Mouse (Mus musculus) adrenal gland (tissue): ENCODE data around the gene Dtx3l.
"Not testable (repeated sequence)": the region's sequence is repeated elsewhere in the genome, so short reads cannot be mapped to it uniquely, and the experiment has no call there.

ENCODE experiments used
- intact Hi-C: fragments of 180-260 bp; cut with DNase I; formaldehyde crosslinking; loops from one replicate; pipeline ENCODE4 v1.15.1; 2025
- long read RNA-seq, 2 experiments: library from polyadenylated mRNA; unstranded; transcript quantifications; one replicate each; pipeline ENCODE4 v2.0.0; 2020; ENCODE audit warnings: borderline replicate concordance in 1 of 2; ENCODE audit not compliant: insufficient replicate concordance in 1 of 2

The Dtx3l gene
- long read RNA-seq, experiment 1, partial matches to known transcripts, result 0 of 3 reads
- long read RNA-seq, experiment 1, other reads (novel, unspliced or antisense), result 3 of 3 reads
- long read RNA-seq, experiment 2, partial matches to known transcripts, result 0 of 3 reads
- long read RNA-seq, experiment 2, other reads (novel, unspliced or antisense), result 3 of 3 reads

GRCm38 (mm10) chr16:35938211-35939151 lies at the start of gene Dtx3l, which contains the start of gene Parp9:
Gene Dtx3l, minus strand, starts transcription at chr16:35939151.
Gene Parp9, plus strand, starts transcription at chr16:35938470.
- intact Hi-C loops, result loop anchor here (1.0 kb wide), 1 partner anchor 64 kb away; no protein-coding TSS in a partner anchor

GRCm38 (mm10) chr16:35987930-35988329 lies 49.0 kb upstream of the Dtx3l start:
- intact Hi-C loops, result no loop called here

GRCm38 (mm10) chr16:35984471-35984870 lies 45.5 kb upstream of the Dtx3l start:
- intact Hi-C loops, result loop anchor here (5.0 kb wide), 1 partner anchor 88 kb away; the partner anchor contains the start of genes Ccdc58 and Fam162a

DNA sequence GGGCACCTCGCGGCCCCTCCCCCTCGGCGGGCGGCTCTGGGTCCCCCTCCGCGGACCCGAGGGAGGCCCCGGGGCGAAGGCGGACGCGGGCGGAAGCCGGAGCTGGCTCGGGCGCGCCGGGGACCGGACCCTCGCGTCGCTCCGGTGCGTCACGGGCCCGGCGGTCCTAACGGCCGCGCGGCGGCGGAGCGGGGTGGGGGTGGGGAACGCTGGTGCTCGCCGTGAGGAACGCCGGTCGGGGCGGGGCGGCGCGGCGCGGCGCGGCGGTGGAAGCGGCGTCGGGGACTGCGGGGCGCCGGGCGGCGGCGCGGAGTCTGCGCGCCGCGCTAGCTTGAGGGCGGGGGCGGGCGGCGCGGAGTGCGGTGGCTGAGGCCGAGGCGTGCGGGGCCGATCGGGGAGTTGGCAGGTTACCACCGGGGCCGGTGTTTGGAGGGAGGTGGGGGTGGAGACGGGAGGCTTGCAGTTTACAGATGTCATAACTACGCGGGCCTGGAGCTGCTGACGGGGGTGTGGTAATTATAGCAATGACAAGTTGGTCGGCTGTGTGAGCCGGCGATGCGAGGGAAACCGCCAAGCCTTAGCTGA lies 44.7 kb upstream of the Dtx3l start:
- intact Hi-C loops, result loop anchor here (5.0 kb wide), 1 partner anchor 89 kb away; the partner anchor contains the start of genes Ccdc58 and Fam162a

- intact Hi-C loops, result loop anchor here (5.0 kb wide), 1 partner anchor 89 kb away; the partner anchor contains the start of genes Ccdc58 and Fam162a
Observed at GRCm38 (mm10) chr16:35982902-35983516, 44.1 kb upstream of the Dtx3l start.

- intact Hi-C loops, result loop anchor here (5.0 kb wide), 1 partner anchor 90 kb away; the partner anchor contains the start of genes Ccdc58 and Fam162a
Observed at GRCm38 (mm10) chr16:35982506-35982901, 43.6 kb upstream of the Dtx3l start.

- intact Hi-C loops, result loop anchor here (5.0 kb wide), 1 partner anchor 91 kb away; the partner anchor contains the start of genes Ccdc58 and Fam162a
Observed at GRCm38 (mm10) chr16:35981363-35981821, 42.4 kb upstream of the Dtx3l start.

DNA sequence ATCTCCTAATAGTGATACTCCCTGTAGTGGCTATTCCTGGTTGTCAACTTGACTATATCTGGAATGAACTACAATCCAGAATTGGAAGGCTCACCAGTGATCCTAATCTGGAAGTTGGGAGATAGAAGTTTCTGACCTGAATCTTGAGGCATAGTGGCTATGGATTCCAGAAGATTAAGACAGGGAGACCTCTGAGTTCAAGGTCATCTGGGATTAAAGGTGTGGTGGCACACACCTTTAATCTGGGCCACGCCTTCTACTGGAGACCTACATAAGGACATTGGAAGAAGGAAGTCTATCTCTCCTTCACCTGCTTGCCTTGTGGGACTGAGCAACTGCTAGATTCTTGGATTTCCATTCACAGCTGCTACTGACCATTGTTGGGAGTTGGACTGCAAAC lies 39.5 kb upstream of the Dtx3l start, which contains the start of gene Kpna1:
Gene Kpna1, plus strand, starts transcription at position 301 of the 400 bp plus-strand sequence.
- intact Hi-C loops, result not testable (repeated sequence)

DNA sequence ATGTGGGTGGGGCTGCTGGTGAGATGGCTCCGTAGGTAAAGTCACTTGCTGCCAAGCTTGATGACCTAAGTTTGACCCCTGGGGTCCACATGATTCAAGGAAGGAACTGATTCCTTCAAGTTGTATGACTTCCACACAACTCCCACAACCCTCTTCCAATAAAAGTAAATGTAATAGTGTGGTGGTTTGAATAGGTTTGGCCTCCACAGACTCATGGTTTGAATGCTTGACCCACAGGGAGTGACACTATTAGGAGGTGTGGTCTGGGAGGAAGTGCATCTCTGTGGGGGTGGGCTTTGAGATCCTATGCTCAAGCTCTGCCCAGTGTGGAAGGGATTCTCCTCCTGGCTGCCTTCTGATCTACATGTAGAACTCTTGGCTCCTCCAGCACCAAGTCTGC lies 35.1 kb upstream of the Dtx3l start:
- intact Hi-C loops, result no loop called here

GRCm38 (mm10) chr16:35968149-35968548 lies 29.2 kb upstream of the Dtx3l start:
- intact Hi-C loops, result no loop called here

GRCm38 (mm10) chr16:35967319-35967718 lies 28.4 kb upstream of the Dtx3l start:
- intact Hi-C loops, result no loop called here

DNA sequence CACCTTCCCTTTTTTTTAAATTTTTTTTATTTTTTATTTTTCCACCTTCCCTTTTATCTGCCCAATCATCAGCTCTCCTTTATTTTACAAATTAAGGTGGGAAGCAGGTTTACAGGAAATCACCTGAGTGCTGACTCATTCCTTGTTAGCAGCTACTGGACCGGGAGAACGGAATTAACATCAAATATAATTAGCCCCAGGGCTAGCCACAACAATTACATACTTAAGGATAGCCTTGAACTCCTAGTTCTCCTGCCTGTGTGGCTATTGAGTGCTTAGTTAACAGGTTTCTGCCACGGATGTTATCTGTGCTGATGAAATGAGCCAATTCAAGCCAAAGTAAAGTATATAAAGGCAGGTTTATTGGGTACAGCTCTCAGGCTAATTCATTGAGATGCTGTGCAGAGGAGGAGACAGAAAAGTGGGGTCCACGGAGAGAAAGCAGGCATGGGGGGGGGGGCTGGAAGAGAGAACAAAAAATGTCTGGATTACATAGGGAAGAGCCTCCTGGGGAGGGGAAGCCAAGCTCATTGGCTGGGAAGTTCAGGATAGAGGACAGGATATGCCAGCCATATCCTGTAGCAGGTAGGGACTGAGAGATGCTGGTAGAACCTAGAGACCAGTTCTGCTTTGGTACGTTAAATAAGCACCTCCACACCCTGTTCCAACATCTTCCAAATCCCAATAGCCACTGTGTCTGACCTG lies 27.6 kb upstream of the Dtx3l start:
- intact Hi-C loops, result no loop called here

DNA sequence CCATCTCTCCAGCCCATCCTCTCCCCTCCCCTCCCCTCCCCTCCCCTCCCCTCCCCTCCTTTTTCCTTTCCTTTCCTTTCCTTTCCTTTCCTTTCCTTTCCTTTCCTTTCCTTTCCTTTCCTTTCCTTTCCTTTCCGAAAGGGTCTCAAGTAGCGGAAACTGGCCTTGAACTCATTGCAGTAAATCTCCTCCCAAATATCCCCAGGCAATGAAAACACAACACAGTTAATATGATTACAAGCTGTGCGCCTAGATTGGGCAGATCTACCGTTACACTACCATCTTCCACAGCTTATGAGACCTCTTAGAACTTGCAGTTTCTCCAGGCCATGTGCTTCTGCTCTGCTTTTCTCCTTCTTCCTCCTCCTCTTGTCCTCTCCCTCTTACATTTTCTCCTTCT lies 27.0 kb upstream of the Dtx3l start:
- intact Hi-C loops, result not testable (repeated sequence)

GRCm38 (mm10) chr16:35952628-35953130 lies 13.7 kb upstream of the Dtx3l start:
- intact Hi-C loops, result no loop called here

GRCm38 (mm10) chr16:35951216-35951615 lies 12.3 kb upstream of the Dtx3l start:
- intact Hi-C loops, result no loop called here

DNA sequence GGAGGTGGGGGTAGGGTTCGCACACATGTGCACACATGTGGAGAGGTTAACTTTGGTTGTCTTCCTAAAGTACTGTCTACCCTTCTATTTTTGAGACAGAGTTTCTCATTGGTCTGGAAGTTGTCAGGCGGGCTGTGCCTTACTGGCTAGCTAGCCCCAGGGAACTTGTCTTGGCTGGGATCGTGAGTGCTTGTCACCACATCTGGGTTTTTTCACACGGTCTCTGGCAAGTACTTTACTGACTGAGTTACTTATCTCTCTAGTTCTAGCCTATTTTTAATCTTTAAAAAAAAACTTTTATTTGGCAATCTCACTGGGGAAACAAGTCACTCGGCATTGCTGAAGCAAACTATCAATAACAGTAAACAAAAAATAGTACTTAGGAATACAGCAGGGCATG lies 10.3 kb upstream of the Dtx3l start:
- intact Hi-C loops, result no loop called here

DNA sequence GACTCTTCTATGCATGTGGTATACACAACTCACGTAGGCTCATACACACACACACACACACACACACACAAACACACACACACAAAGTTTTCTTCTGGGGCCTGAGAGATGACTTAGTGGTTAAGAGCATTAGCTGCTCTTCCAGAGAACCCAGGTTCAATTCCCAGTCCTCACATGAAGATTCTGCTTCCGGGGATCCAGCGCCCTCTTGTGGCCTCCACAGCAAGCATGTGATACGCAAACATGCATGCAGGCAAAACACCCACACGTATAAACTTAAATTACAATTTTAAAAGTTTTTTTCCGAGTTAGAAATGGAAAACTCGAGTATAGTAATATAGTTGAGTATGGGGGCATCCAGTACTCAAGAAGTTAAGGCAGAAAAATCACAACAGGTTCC lies 2.4 kb upstream of the Dtx3l start:
- intact Hi-C loops, result no loop called here

GRCm38 (mm10) chr16:35939690-35940089 lies 739 bp upstream of the Dtx3l start:
- intact Hi-C loops, result no loop called here

GRCm38 (mm10) chr16:35939261-35939660 lies 310 bp upstream of the Dtx3l start:
- intact Hi-C loops, result no loop called here

GRCm38 (mm10) chr16:35933181-35933580 lies 5.8 kb downstream of the Dtx3l start:
- intact Hi-C loops, result no loop called here
